Mouse (Mus musculus) heart, embryonic 10.5 days (tissue): Measurements from ENCODE around the gene Clstn3. TPM values are rescaled to one million over a fixed set of nuclear protein-coding genes. Genes with fewer than 3 reads are reported as not detected.
"Not testable (repeated sequence)": the region's sequence is repeated elsewhere in the genome, so short reads cannot be mapped to it uniquely, and the experiment has no call there.

Experiments used
- DNase-seq: peaks from one replicate; pipeline ENCODE4 v3.0.0-alpha.2; 2017; ENCODE audit warnings: low spot score
- H3K27ac ChIP-seq: fragments of 300-500 bp; sonication (generic); 2 replicates; pipeline ENCODE4 v1.5.1; 2016; ENCODE audit warnings: mild to moderate bottlenecking
- H3K27me3 ChIP-seq: fragments of 300-500 bp; sonication (generic); 2 replicates; pipeline ENCODE4 v1.6.1; 2016; ENCODE audit warnings: mild to moderate bottlenecking; ENCODE audit not compliant: poor library complexity, insufficient read depth, severe bottlenecking
- H3K36me3 ChIP-seq: fragments of 300-500 bp; sonication (generic); 2 replicates; pipeline ENCODE4 v1.6.1; 2016; ENCODE audit warnings: mild to moderate bottlenecking, moderate library complexity
- H3K4me1 ChIP-seq: fragments of 300-500 bp; sonication (generic); 2 replicates; pipeline ENCODE4 v1.6.1; 2016; ENCODE audit warnings: mild to moderate bottlenecking
- H3K4me3 ChIP-seq: fragments of 300-500 bp; sonication (generic); 2 replicates; pipeline ENCODE4 v1.5.1; 2016; ENCODE audit warnings: mild to moderate bottlenecking, moderate library complexity
- H3K9me3 ChIP-seq: fragments of 300-500 bp; sonication (generic); 2 replicates; pipeline ENCODE4 v1.6.1; 2016; ENCODE audit warnings: mild to moderate bottlenecking, moderate library complexity
- WGBS: fragments of 180-500 bp; shearing (Covaris S2); methylation state at CpG from one replicate; pipeline ENCODE4 v1.1.7; 2016; 5-methylcytosine and 5-hydroxymethylcytosine counted together
- polyA plus RNA-seq: library from polyadenylated mRNA; unstranded; fragments of >200 nt; fragmentation: Nextera tagmentation; extraction: Ambion mirVana; gene quantifications from 2 replicates; pipeline ENCODE4 v1.2.1, GENCODE M21; 2016

Gene Clstn3
- polyA plus RNA-seq, 1 experiment from 2014 or later: 3.3 TPM

GRCm38 (mm10) chr6:124477221-124477655, 12.6 kb upstream of the Clstn3 start:
- Histone ChIP-seq H3K27me3 (no peaks in the 10 kb centered on the region; the same call in 1 of the 2 replicates), H3K9me3 (no peaks in the 10 kb centered on the region), H3K36me3 (no peaks in the 10 kb centered on the region), H3K27ac (no peak overlapping the region), H3K4me3 (no peak overlapping the region), H3K4me1 (peaks cover 13% of the 10 kb centered on the region)
- WGBS: 66% methylated on average over 5 of the region's 5 CpGs
- DNase-seq: no peak

GRCm38 (mm10) chr6:124476796-124477195, 12.2 kb upstream of the Clstn3 start:
- no peak overlapping the region for H3K27ac ChIP-seq
- DNase-seq: no peak
- no peaks in the 10 kb centered on the region for H3K9me3 ChIP-seq
- no peak overlapping the region for H3K4me3 ChIP-seq
- H3K36me3 ChIP-seq: no peaks in the 10 kb centered on the region
- H3K4me1 ChIP-seq: peaks cover 14% of the 10 kb centered on the region
- WGBS: 86% methylated on average over 11 of the region's 11 CpGs
- H3K27me3 ChIP-seq: no peaks in the 10 kb centered on the region; the same call in 1 of the 2 replicates

GRCm38 (mm10) chr6:124476216-124476615, 11.6 kb upstream of the Clstn3 start:
- no peak for DNase-seq
- WGBS: 77% methylated on average over 7 of the region's 7 CpGs
- H3K36me3 ChIP-seq: no peaks in the 10 kb centered on the region
- no peaks in the 10 kb centered on the region for H3K9me3 ChIP-seq
- H3K27me3 ChIP-seq: no peaks in the 10 kb centered on the region; the same call in 1 of the 2 replicates
- H3K4me3 ChIP-seq: no peak overlapping the region
- peaks cover 14% of the 10 kb centered on the region for H3K4me1 ChIP-seq
- H3K27ac ChIP-seq: no peak overlapping the region

- H3K36me3 ChIP-seq, H3K27ac ChIP-seq, H3K9me3 ChIP-seq, DNase-seq, H3K4me3 ChIP-seq, H3K27me3 ChIP-seq: not testable (repeated sequence)
- WGBS: 90% methylated on average over 8 of the region's 11 CpGs
- peaks cover 14% of the 10 kb centered on the region for H3K4me1 ChIP-seq
These were observed 10.9 kb upstream of the Clstn3 start for GRCm38 (mm10) chr6:124475335-124476075.

GRCm38 (mm10) chr6:124474621-124475020, 10.0 kb upstream of the Clstn3 start:
- Histone ChIP-seq H3K4me3 (no peak overlapping the region), H3K27ac (no peak overlapping the region), H3K36me3 (no peaks in the 10 kb centered on the region), H3K27me3 (no peaks in the 10 kb centered on the region; the same call in 1 of the 2 replicates), H3K9me3 (no peaks in the 10 kb centered on the region), H3K4me1 (peaks cover 14% of the 10 kb centered on the region)
- no peak for DNase-seq
- 80% methylated on average over 11 of the region's 11 CpGs for WGBS

- Histone ChIP-seq H3K27ac (no peak overlapping the region), H3K36me3 (no peaks in the 10 kb centered on the region), H3K27me3 (no peaks in the 10 kb centered on the region), H3K4me1 (peaks cover 12% of the 10 kb centered on the region), H3K4me3 (no peak overlapping the region), H3K9me3 (no peaks in the 10 kb centered on the region)
- DNase-seq: no peak
- WGBS: 25% methylated on average over 6 of the region's 6 CpGs
These were observed 8.2 kb upstream of the Clstn3 start for GRCm38 (mm10) chr6:124472801-124473200.

GRCm38 (mm10) chr6:124471783-124472638, 7.4 kb upstream of the Clstn3 start:
- not testable (repeated sequence) for H3K4me1 ChIP-seq, H3K27ac ChIP-seq, H3K36me3 ChIP-seq, H3K9me3 ChIP-seq, H3K4me3 ChIP-seq, H3K27me3 ChIP-seq, DNase-seq
- 57% methylated on average over 6 of the region's 6 CpGs for WGBS

- WGBS: 87% methylated on average over 3 of the region's 3 CpGs
- DNase-seq: no peak
- Histone ChIP-seq H3K4me1 (0 out of 2 replicates have a peak, but pooled peaks cover 6% of the 10 kb centered on the region), H3K36me3 (no peaks in the 10 kb centered on the region), H3K4me3 (no peak overlapping the region), H3K27ac (no peak overlapping the region), H3K27me3 (no peaks in the 10 kb centered on the region), H3K9me3 (no peaks in the 10 kb centered on the region)
These were observed 6.5 kb upstream of the Clstn3 start for GRCm38 (mm10) chr6:124471121-124471520.

- no peak for DNase-seq
- H3K4me3 ChIP-seq: 0 out of 2 replicates have a peak overlapping the region, but pooled peaks have one; percentile 65
- H3K27ac ChIP-seq: no peak overlapping the region
- no peaks in the 10 kb centered on the region for H3K36me3 ChIP-seq
- peaks cover 40% of the 10 kb centered on the region for H3K27me3 ChIP-seq
- H3K4me1 ChIP-seq: peaks cover 13% of the 10 kb centered on the region
- no peaks in the 10 kb centered on the region for H3K9me3 ChIP-seq
- WGBS: 40% methylated on average over 6 of the region's 6 CpGs
These were observed 1.1 kb upstream of the Clstn3 start for GRCm38 (mm10) chr6:124465729-124466128.

GRCm38 (mm10) chr6:124465299-124465698, 705 bp upstream of the Clstn3 start:
- DNase-seq: no peak
- H3K4me1 ChIP-seq: peaks cover 13% of the 10 kb centered on the region
- peaks cover 40% of the 10 kb centered on the region for H3K27me3 ChIP-seq
- no peaks in the 10 kb centered on the region for H3K9me3 ChIP-seq
- no peaks in the 10 kb centered on the region for H3K36me3 ChIP-seq
- peak overlapping the region; percentile 65 for H3K4me3 ChIP-seq
- 29% methylated on average over 6 of the region's 6 CpGs for WGBS
- H3K27ac ChIP-seq: no peak overlapping the region

- no peaks in the 10 kb centered on the region for H3K9me3 ChIP-seq
- no peak overlapping the region for H3K27ac ChIP-seq
- no peak for DNase-seq
- WGBS: 26% methylated on average over 8 of the region's 8 CpGs
- H3K36me3 ChIP-seq: no peaks in the 10 kb centered on the region
- H3K4me3 ChIP-seq: peak overlapping the region; percentile 65
- peaks cover 40% of the 10 kb centered on the region for H3K27me3 ChIP-seq
- peaks cover 18% of the 10 kb centered on the region for H3K4me1 ChIP-seq
These were observed 708 bp downstream of the Clstn3 start for GRCm38 (mm10) chr6:124463881-124464291.

GRCm38 (mm10) chr6:124459388-124459787, 5.2 kb downstream of the Clstn3 start:
- no peak overlapping the region for H3K4me3 ChIP-seq
- peaks cover 35% of the 10 kb centered on the region for H3K27me3 ChIP-seq
- DNase-seq: no peak
- peaks cover 13% of the 10 kb centered on the region for H3K4me1 ChIP-seq
- 60% methylated on average over 4 of the region's 4 CpGs for WGBS
- H3K36me3 ChIP-seq: no peaks in the 10 kb centered on the region
- no peaks in the 10 kb centered on the region for H3K9me3 ChIP-seq
- H3K27ac ChIP-seq: no peak overlapping the region

GRCm38 (mm10) chr6:124458505-124458904, 6.1 kb downstream of the Clstn3 start:
- H3K4me1 ChIP-seq: peaks cover 6% of the 10 kb centered on the region; the same call in 1 of the 2 replicates
- no peaks in the 10 kb centered on the region for H3K9me3 ChIP-seq
- no peaks in the 10 kb centered on the region for H3K36me3 ChIP-seq
- 90% methylated on average over 11 of the region's 11 CpGs for WGBS
- no peak overlapping the region for H3K27ac ChIP-seq
- H3K27me3 ChIP-seq: peaks cover 26% of the 10 kb centered on the region
- no peak overlapping the region for H3K4me3 ChIP-seq
- DNase-seq: no peak
